Mouse (Mus musculus) ES-Bruce4 (cell line): ENCODE measurements around the gene Ndufs2.

Source experiments
- CTCF ChIP-seq: IDR thresholded peaks from one replicate; pipeline ENCODE4 v1.8.1; 2011; ENCODE audit warnings: low read depth, low read length
- EP300 ChIP-seq: IDR thresholded peaks from 2 replicates; pipeline ENCODE4 v1.6.1; 2011; ENCODE audit warnings: low read depth, low read length; ENCODE audit not compliant: insufficient read depth
- POLR2A ChIP-seq: IDR thresholded peaks from one replicate; pipeline ENCODE4 v1.8.1; 2011; ENCODE audit warnings: low read length; ENCODE audit not compliant: insufficient read depth

GRCm38 (mm10) chr1:171249913-171250600, 1.1 kb downstream of the Ndufs2 start, which contains the start of gene Adamts4:
- no peak for TF ChIP-seq CTCF
- TF ChIP-seq EP300, result no peak
- no peak for TF ChIP-seq POLR2A
